Mouse (Mus musculus): ENCODE data around the gene Pnisr.
A peak's percentile ranks its signal among the peaks of the same experiment; 100 is the strongest.

Pnisr gene

GRCm38 (mm10) chr4:21847481-21848286 is at the start of gene Pnisr:
Pnisr (plus strand) TSS chr4:21847583.
- DNase-seq = peak; percentile 98

GRCm38 (mm10) chr4:21801013-21801412 is 46.4 kb upstream of the Pnisr start:
- DNase-seq = no peak

- DNase-seq = no peak
Observed at GRCm38 (mm10) chr4:21801620-21802019, 45.8 kb upstream of the Pnisr start.

DNA sequence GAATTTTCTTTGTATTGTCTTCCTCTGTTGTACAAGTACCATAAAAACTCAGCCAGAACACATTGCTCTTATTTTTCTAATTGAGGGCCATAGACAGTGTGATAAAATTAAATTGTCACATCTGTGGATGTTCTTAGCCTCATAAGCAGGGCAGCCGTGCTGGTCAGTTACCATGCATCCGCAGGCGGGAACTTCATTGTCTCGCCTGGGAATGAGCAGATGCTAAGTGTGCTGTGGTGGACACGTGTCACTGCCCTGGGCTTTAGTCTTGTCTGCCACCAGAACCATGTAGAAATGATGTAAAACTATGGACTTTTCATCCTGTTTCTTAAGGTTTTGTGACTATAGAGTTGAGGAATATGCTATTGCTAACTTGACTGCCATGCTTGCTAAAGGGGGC is 40.2 kb upstream of the Pnisr start:
- DNase-seq = no peak

GRCm38 (mm10) chr4:21810608-21811007 is 36.8 kb upstream of the Pnisr start:
- DNase-seq = no peak

- DNase-seq = no peak
Observed at GRCm38 (mm10) chr4:21812635-21813034, 34.7 kb upstream of the Pnisr start.

GRCm38 (mm10) chr4:21814029-21814428 is 33.4 kb upstream of the Pnisr start:
- DNase-seq = peak; percentile 31 to 58

GRCm38 (mm10) chr4:21826616-21827015 is 20.8 kb upstream of the Pnisr start:
- DNase-seq = no peak

DNA sequence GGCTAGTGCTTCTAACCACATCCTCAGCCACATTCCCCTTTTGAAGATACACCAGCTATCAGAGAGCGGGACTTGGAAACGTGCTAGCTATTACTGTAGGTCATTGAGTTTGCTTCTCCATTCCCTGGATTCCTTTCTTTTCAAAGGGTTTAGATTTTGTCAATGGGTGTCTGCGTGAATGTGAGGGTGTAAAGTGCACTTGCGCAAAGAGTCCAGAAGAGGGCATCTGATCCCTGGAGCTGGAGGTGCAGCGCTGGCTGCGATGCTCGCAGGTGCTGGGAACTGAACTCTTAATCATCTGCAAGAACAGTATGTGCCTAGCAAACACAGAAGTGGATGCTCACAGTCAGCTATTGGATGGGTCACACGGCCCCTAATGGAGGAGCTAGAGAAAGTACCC is 14.5 kb upstream of the Pnisr start:
- DNase-seq = no peak

GRCm38 (mm10) chr4:21848287-21848630 is 876 bp downstream of the Pnisr start:
- peak; percentile 94 to 96 for DNase-seq

- no peak for DNase-seq
Observed at GRCm38 (mm10) chr4:21857481-21857880, 10.1 kb downstream of the Pnisr start.

DNA sequence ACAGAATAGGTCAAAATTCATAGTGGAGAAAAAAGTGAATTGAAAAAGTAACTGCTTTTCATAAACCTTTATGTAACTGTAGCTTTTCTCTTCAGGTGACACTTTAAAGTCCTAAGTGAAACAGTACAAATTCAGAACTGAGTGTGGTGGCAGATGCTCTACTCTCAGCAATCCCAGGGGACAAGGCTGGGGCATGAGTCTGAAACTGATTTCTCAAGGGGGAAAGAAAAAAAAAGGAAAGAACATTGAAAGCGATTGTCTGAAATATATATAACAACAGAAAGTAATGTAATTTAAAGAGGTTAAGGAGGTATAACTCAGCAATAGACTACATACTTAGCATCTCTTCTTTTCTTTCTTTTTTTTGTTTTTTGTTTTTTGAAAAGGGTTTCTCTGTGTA is 17.8 kb downstream of the Pnisr start:
- DNase-seq = no peak

DNA sequence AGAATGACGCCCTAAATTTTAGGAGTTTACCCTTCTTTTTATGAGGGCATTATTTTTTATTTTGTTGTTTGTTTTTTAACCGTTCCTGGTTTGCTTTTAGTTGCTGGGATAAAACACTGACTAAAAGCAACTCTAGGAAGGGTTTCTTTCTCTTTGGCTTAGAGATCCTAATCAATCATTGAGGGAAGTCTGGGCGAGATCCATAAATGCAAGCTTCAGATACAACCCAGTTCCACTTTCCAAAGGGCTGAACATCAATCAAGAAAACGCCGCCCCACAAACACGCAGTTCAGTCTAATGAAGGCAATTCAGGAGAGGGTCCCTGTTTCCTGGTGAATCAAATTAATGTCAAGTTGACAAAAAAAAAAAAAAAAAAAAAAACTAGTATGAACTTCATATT is 31.4 kb downstream of the Pnisr start:
- DNase-seq = no peak

- peak; percentile 82 to 90 for DNase-seq
Observed at GRCm38 (mm10) chr4:21879565-21880220, 32.3 kb downstream of the Pnisr start, which contains the start of gene Coq3. Coq3 (plus strand) TSS chr4:21879673.

DNA sequence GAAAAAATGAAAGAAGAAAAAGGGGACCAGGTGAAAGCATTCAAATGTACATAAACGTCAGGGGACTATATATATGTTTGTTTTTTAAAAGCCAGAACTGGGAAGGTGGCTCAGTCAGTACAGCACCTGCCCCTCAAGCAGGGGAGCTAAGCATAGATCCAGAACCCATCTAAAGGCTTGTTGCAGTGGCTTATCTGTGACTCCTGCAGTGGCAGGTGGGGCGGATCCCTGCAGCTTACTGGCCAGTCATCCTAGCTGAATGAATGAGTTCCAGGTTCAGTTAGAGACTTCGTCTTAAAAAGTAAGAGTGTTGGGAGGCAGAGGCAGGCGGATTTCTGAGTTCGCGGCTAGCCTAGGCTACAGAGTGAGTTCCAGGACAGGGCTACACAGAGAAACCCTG is 35.4 kb downstream of the Pnisr start:
- no peak for DNase-seq

- DNase-seq = no peak
Observed at GRCm38 (mm10) chr4:21885831-21886230, 38.4 kb downstream of the Pnisr start.

Measured in kidney, postnatal 4 days (tissue).